Comparison of ENCODE assay signal across 14 mouse cellular contexts in genomic region chr4:134673151-134673550, GRCm38 (mm10).
"Had no signal": no experiment of that assay in that cellular context is flagged by ENCODE, and none has a peak within 500 bp of the region (broad histone marks: within the 10 kb centered on the region; RNA-seq: fewer than 3 reads in every experiment).

No protein-coding gene starts in this region.

- H3K4me3 ChIP-seq: neural tube, embryonic 13.5 days; neural tube, embryonic 15.5 days; stomach, embryonic 15.5 days had no signal

- H3K27me3 ChIP-seq: neural tube, embryonic 13.5 days; neural tube, embryonic 15.5 days; stomach, embryonic 15.5 days had no signal

- H3K27ac ChIP-seq: neural tube, embryonic 13.5 days; stomach, embryonic 15.5 days; stomach, postnatal 0 days had no signal

- DNase-seq: retina, postnatal 1 day; right cerebral cortex, adult 18-20 months; right cerebral cortex, postnatal 25 days; spleen, adult 18-20 months; thymus, adult 18-20 months; thymus, adult 2 months; thymus, postnatal 14 days; thymus, postnatal 25 days; thymus, postnatal 36 days; thymus, postnatal 4 days had no signal
